Mouse (Mus musculus) activated CD4-positive, CD25-positive, alpha-beta regulatory T cell, adult 4 months (primary cell): Measurements from ENCODE around the gene Neb. TPM values are rescaled to one million over a fixed set of nuclear protein-coding genes. Genes with fewer than 3 reads are reported as not detected.

ENCODE experiments used
- ATAC-seq: one replicate; pipeline ENCODE4 v1.8.0; 2017
- polyA plus RNA-seq, 2 experiments: library from polyadenylated mRNA; unstranded; fragments of 100-300 nt; shearing (Covaris generic); gene quantifications; one replicate each; pipeline ENCODE4 v1.2.1; 2017

Neb gene
- polyA plus RNA-seq, 2 experiments from 2014 or later: 24.7 to 38.1 TPM

DNA sequence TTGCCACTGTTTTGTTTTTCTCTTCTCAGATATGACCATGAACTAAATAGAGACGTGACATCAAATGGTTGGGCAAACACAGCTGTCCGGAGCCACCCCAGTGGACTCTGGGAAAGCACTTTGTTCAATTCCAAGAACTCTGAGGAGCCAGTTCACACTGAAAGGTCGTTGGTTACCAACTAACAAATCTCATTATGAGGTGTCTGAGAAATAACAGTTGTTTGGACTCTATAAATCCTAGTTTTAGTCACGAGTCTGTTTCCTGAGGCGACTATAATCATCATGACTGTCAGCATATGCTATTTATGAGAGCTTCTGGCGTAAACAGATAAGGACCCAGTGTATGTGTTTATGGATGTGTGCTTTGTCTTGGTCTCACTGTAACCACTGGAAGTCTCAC is 5.8 kb downstream of the Neb start:
- no peak for ATAC-seq

DNA sequence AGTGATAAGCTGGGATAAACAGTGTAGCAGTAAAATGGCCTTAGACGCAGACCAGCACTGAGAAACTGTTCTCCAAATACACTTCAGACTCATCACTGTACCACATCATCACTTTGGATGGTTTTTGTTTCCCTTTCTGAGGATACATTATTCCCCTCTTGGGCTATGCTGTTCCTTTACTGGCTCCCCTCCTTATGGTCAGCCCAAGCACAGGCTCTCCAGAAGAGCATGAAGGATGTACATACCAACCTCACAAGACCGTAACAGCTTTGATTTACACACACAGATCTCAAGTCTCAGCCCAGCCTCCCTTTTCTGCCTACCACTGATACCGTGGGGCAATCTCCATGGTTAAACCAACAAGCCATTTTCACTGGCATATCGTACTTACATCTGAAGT is 6.2 kb downstream of the Neb start:
- ATAC-seq: no peak

DNA sequence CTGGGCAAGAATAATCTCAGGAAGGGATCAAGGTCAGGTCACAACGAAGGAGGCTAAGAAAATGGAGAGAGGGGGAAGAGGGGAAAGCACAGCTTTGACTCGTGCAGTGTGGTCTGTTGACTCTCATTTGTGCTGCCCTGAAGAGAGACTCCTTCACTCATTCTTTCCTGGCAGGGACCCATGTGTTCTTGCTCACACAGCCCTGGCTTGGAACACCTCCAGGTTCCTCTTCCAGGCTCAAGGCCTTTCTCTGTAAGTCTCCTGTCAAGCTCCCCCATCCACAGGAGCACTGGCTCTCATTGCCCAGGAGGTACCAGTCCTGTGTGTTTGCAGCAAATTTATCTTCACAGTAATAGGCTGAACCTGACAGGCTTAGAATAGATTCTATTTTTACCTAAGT is 7.2 kb downstream of the Neb start:
- ATAC-seq: no peak

DNA sequence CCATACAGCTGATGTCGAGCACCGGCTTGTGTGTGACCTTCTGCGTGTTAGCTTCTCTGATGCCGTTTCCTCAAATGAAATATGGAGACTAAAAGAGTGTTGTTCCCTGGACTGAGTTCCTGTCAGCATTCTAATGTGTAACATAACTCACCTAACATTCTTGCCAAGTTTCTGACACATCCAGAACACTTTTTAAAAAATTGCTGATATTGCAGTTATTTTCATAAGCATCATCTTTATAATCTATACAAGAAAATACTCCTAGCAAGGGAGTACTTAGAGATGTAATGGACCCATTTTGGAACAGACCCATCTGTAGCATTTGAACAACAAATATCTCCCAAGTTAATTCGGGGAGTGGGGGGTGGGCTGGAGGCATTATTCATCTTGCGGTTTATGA is 8.7 kb downstream of the Neb start:
- ATAC-seq: no peak

DNA sequence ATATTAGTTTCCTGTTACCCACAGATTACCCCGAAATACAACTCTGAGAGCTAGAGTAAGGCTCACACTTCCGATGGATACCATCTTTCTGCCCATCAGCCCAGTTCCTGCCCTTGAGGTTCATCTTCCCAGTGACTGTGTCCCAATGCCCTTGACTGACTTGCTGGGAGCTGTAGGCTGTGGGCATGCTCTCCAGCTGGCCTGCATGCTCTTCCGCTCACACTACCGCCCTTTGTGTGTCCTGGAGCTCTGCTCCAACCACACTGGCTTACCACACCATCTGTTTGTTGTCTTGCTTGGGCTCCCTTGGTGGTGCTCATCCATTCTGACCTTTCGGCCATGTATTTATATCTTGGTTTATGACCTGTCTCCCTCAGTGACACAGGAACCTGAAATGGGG is 10.6 kb downstream of the Neb start:
- ATAC-seq: no peak

DNA sequence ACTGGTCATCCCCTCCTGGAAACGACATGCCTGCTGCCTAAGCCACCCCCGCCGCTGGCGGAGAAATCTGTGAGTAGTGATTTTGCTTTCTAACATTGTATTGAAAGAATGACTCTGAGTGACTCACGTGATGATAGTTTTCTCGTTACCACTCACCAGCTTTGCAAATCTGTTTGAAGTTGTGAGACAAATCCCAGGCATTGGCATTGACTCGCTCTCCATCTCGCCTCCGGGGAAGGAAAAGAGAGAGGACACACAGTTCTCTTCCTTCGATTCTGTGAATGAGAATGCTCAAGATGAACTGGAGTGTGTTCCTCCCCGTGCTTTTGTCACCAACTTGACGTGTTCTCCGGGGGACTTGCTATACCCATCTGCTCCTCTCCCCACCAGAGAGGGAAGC is 11.0 kb downstream of the Neb start:
- ATAC-seq: no peak

DNA sequence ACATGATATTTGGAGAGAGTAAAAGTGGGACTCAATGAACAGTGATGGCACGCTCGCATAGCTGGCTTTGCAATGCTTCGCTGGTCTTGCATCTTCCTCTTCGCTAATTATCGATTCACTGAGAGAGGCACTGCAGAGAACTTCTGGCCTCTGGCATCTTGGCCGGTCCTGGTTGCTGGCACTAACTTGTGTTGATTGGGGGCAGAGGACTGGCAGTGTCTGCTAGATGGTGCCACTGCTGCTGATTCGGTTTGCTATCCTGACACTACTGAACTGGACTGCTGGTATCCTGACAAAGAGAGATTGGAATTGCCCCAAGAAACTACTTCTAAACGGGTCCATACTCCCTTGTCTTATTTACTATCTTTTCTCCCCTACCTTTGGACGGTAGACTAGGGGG is 17.2 kb downstream of the Neb start:
- no peak for ATAC-seq

DNA sequence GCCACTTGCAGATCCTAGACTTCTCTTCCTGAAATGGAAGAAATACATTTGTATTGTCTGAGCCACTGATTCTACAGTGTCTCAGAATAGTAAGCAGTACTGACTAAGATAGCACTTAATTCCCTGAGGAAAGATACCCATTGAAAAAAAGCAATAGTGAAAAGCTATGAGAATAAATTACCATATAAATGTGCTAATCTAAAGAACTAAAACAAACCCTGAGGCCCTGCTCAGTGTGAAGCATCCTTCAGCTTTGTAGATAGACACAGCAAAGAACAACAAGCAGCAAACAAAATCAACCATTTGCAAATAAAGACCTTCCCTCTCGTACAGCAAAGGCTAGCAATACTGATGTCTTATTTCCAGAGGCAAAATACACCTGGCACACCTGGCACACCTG is 18.6 kb downstream of the Neb start:
- no peak for ATAC-seq

DNA sequence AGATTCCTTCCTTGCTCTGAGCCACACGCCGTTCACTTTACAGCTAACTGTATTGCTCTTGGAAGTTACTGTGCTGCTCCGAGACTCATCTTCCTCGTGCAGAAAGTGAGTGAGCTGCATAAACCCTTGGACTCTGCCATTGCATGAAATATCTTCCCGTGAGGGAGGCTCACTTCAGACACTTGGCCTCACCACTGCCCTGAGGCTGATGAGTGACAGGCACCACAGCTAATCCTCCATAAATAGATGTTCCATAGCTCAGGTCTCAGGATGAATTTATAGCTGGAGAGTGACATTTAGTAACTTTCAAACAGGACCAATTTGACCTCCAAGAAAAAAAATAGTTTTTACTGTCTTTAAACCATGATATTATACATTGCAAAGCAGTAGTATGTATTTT is 20.1 kb downstream of the Neb start:
- ATAC-seq: no peak

DNA sequence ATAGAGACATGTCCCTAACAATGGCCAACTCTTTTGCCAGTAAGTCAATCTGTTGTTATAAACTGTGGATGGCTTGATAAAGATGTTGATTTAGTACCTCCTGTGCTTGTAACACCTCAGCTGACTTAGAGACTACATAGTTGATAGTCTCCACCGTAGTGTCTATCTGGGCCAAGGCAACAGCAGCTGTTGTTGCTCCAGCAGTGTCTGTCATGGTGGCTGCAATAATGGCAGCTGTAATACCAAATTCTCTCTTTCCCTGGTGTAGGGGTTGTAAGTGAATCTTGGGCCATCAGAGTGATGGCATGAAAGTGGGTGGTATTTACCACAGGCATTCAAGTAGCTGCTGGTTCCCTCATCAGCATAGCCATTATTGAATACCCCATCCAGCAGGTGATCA is 27.2 kb downstream of the Neb start:
- no peak for ATAC-seq

DNA sequence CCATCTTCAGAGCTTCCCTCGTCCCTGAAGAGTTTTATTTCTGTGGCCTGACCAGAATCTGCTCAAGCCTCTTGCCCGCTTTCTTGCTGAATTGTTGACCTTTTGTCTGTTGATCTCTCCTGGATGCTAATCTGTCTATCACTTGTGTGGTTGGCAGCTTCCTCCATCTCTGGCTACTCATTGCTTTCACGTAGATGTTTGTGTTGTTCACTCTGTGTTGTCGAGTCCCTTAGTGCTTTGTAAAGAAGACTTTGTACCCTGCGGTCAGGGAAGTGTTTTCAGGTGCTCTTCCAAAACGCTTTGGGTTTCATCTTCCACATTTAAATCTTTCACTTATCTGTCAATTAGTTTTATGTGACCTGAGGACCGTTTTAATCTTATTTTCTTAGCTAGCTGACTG is 37.3 kb downstream of the Neb start:
- no peak for ATAC-seq

DNA sequence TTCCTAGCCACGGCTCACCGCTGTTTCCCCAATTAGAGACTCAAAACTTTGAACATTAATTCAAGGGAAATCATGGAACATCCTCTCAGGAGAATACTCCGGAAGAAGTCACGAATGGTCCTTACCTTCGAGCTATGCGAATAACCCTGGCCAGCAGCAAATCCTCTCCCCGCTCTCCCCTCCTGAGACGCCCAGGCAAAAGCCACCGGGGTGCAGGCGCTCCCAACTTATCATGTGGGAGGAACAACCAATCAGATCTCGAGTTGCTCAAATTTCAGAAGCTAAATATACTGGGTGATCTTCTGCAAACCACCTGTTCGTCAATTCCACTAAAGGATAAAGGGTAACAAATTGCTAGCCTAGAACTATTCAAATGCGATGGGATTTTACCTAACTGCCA is 42.7 kb downstream of the Neb start:
- ATAC-seq: no peak

DNA sequence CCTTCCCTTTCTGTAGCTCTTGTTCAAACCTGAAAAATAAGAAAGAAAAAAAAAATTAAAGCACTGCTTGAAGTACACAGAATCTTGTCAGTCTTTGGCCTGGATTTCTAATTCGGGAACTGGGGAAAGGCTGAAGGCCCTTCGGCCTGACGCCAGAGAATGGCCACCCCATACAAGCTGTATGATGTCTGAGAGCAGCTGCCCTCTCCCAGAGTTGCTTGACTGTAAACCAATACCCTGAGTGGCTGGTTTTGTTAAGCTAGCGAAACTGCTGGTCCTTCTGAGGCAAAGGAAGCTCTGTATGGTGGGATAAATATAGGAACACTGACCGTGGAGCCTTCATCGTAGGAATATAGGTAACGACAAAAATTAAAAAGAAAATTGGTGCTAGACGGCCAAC is 43.2 kb downstream of the Neb start:
- no peak for ATAC-seq

DNA sequence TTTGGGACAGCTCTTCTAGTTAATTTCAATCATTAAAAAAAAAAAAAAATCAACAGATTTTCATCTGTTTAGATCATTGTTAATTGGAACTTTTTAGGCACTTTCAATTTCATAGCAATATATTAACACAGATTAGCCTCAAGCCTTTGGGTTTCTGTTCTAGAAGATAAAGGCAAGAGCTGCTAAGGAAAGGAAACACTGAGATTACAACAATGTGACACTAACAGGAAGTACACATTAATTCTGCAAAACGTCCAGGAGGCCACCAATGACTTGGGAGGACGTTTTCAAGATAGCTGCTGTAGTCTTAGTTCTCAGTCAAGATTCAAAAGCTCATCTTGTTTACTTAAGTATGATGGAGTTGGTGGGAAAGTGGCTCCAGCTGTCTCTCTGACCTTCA is 44.7 kb downstream of the Neb start:
- ATAC-seq: no peak

DNA sequence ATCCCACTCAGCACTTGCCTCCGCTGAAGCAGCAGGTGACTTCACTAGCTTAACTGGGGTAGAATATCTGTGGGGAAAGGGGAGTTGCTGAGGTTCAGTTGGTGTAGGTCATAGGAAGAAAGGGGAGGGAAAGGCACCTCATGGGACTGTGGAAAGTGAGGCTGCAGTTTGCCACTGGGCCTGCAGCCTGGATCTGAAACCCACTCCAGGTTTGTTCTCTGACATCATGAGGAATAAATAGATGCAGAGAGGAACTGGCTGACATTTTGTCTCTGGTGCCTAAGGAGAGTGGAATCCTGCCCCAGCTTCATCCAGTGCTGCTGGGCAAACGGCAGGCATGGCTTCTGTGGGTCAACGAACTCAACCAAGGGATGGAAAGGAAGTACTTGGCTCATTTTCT is 46.5 kb downstream of the Neb start:
- no peak for ATAC-seq

DNA sequence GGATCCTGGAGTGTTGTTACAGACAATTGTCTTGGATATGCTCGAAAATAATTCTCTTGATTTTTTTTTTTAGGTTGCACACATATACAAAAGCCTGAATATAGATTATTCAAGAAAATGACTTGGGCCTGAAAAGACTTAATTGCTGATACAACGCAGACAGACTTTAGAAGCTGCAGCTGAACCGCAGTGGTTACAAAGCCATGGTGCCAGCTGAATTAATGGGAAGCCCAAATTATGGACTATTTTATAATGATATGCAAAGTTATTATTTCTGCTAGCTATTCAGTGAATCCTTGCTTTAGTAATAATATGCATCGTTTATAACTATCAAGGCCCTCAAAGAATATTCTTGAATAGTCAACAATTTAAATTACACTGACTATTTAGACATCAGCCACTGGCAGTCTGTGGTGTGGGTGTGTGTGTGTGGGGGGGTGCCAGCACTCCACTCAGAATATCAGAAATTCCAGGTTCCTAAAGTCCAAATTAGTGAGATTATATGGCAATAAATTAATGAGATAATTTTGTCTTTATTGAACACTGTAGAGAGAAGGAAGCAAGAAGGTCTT is 50.9 kb downstream of the Neb start:
- no peak for ATAC-seq

DNA sequence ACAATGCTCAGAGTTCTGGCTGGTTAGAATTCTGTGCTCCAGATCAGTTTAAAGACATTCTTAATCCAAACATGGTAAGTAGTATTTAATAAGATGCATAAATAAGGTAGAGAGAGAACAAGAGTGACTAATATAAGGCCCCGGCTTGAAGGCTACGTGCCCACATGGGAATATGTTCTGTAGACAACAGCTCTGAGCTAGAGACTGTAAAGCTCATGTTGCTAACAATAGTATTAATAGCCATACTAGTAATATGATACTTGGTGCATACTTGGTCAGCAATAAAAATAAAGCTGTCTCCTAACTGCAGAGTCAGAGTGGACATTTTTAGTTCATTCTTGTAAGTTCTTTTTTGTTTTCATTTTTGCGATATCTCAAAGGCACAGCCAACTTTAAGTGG is 56.4 kb downstream of the Neb start:
- ATAC-seq: no peak

DNA sequence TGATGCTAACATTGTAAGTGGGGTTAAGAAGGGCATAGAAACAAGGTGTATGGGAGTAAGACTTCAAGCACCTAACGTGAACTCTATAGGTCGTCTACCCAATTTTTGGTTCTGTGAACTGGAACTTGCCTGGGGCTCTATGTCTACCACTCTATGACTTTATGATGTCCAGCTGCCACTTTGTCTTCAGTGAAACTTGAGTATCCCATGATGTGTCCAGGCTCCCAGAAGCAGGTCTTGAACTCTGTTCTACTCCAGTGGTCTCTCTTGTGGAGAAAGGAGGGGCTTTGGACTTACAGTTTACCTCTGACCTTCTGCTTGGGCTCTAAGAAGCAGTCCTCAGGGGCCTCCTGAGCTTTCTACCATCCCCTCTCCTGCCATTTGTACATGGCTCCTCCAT is 58.1 kb downstream of the Neb start:
- no peak for ATAC-seq

DNA sequence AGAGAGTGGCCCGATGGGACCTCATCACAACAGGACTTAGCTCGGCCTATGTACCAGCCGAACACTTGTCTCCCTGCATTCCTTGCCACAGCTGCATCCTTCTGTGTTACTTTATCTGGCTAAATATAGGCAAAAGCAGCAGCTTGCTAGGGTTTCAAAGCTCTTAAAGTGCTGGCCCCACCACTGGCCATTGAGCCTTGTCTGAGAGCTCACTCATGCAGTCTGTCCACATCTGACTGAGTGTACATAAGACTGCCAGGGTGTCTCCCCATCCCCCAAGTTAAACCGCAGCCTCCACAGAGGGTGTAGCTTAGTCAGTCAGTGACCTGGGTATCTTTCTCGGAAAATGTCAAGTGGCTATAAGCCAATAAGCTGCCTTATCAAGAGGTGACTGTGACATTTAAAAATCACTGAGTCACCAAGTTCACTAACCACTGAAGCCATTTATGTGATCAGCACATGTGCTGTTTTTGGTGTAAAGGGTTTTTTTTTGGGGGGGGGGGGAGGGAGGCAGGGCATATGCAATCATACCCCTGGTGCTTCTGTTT is 59.2 kb downstream of the Neb start:
- peak; percentile 67 for ATAC-seq

DNA sequence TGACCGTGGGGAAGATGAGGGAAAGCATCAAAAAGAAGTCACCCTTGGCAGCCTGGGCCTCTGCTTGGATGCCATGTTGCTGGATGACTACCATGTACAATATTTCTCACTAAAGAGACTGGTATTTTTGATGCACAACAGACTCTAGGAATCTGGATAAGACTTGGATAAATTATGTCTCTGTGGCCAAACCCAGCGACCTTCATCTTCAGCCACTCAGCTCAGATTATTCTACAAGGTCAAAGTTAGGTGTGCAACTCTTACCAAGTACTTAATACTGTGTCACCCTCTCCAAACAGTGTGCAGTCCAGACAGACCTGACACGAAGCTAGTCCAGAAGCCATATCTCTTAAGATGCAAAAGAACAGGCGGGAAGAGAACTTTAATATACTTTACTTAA is 60.8 kb downstream of the Neb start:
- no peak for ATAC-seq

DNA sequence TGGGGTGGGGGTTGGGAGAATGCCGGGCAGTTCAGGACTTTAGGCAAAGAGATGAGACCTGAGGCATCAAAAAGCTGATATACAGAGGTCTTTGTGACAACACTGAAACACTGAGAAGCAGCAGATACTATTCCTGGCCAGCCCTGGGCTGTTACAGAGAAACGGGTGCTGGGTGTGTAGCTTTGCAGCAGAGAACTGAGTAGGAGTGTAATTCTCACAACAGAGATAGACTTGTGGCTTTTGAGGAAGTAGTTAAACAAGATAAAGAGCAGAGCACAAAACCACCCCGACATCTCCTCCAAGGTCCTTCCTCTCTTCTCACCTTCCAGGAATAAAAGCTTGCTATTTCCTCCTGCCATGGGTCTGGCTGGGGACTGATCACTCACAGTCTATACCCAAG is 62.5 kb downstream of the Neb start:
- peak; percentile 21 for ATAC-seq

DNA sequence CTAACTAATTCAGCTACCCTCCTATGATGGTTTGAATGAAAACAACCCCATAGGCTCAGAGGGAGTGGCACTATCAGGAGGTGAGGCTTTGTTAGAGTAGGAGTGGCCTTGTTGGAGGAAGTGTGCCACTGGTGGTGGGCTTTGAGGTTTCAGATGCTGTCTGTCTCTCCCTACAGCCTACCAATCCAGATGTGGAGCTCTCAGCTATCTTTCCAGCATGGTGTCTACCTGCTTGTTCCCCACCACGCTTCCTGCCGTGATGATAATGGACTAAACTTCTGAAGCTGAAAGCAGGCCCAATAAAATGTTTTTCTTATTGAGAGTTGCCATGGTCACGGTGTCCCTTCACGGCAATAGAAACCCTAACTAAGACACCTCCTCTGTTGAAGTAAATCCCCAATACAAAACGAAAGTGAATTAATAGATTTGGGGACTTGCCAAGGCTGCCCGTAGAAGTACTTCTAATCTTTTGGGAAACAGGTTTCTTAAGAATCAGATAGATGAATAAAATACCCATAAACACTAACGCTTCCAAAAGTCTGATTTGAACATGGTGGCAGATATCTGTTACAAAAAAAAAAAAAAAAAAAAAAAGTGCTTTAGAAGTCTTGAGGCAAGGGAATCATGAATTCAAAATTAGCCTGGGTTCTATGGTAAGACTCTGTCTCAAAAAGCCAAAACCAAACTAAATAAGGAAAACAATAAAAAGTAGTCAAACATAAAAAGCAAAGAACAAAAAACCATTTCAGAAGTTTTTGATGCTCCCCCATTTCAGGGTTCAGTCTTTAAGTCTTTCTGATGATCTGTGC is 63.1 kb downstream of the Neb start:
- ATAC-seq: peak; percentile 60

DNA sequence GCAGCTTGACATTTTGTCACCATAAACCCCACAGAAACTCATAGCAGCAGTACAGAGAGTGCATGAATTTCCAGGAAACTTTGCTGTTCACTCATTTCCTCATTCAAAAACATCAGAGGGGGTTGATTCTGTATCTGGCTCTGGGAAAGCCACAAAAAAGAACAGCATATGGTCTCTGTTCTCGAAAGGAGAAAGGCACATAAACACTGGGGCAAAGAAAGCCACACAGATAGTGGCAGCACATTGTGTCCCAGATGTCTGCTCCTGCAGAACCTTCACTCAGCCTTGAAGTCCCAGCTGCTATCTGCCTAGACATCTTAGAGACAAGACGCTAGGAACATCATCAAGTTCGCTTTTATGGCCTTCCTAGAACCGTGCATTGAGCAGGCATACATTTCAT is 67.5 kb downstream of the Neb start:
- peak; percentile 11 for ATAC-seq

DNA sequence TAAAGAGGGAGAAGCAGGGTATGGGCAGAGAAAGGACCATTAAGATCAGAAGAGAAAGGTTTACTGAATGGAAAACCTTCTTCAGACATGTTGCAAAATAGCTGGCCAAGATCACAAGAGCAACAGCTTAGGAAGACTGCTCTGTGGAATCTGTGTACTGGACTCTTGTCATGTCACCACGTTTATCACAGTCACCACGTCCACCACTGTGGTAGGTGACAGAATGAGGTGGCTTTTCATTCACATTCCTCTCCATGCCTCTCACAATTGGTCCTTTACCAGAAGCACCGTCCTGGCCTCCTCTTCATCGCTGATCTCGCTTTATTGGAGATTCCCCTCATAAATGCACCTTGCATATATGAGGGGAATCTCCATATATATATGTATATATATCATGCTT is 71.6 kb downstream of the Neb start:
- no peak for ATAC-seq

DNA sequence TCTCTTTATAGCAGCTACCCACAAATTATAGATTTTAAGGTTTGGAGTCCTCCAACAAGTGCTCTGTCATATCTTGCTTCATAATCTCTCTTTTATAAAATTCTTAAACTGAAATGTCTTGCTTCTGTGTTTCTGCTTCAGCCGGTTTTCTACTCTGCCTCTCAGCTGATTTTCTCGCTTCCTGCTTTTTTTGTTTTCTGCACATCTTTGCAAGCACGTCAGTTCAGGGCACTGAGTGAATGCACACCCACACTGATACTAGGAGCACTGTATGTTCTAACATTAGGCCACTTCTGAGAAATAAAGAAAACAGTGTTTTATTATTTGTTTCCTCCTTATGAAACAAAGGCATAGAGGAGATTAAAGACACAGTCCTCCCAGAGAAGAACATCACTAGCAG is 73.7 kb downstream of the Neb start:
- ATAC-seq: peak; percentile 64
